Mouse (Mus musculus): ENCODE results near the gene Fbxl18.

Fbxl18 gene

DNA sequence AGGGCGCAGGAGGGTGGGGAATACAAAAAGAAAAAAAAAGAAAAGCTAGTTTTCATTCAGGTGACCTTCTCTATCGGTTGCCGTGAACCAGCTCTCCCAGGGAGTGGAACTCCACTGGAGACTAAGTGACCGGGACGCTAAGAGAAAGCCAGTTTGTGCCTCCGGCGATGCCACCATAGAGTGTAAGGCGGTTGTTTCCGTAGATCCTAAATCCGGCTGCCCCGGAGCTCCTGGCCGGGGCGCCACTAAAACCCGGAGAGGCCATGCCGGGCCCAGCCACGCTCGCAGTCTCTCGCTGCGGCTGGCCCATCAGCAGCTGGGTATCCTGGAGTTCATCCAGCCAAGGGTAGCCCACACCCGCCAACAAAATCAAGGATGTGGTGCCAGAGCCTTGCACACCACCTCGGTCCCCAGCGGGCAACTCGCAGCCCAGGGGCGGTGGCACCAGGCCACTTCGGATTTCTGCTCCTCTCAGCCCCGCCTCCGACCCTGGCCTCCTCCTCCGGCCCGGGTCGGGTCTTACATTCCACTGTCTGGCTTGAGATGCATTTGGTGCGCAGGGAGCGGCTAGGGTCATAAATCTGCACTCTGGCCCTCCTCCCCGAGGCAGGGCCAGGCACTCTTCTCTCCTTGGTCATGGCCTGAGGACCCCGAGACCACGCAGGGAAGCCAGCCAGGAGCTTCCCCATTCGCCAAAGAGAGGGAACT is 73.8 kb downstream of the Fbxl18 start:
- peak; percentile 95 to 98 for DNase-seq

GRCm38 (mm10) chr5:142820276-142821265 is 74.7 kb downstream of the Fbxl18 start:
- DNase-seq: peak; percentile 87 to 88

GRCm38 (mm10) chr5:142819385-142820275 is 75.6 kb downstream of the Fbxl18 start:
- DNase-seq: peak; percentile 65 to 85

DNA sequence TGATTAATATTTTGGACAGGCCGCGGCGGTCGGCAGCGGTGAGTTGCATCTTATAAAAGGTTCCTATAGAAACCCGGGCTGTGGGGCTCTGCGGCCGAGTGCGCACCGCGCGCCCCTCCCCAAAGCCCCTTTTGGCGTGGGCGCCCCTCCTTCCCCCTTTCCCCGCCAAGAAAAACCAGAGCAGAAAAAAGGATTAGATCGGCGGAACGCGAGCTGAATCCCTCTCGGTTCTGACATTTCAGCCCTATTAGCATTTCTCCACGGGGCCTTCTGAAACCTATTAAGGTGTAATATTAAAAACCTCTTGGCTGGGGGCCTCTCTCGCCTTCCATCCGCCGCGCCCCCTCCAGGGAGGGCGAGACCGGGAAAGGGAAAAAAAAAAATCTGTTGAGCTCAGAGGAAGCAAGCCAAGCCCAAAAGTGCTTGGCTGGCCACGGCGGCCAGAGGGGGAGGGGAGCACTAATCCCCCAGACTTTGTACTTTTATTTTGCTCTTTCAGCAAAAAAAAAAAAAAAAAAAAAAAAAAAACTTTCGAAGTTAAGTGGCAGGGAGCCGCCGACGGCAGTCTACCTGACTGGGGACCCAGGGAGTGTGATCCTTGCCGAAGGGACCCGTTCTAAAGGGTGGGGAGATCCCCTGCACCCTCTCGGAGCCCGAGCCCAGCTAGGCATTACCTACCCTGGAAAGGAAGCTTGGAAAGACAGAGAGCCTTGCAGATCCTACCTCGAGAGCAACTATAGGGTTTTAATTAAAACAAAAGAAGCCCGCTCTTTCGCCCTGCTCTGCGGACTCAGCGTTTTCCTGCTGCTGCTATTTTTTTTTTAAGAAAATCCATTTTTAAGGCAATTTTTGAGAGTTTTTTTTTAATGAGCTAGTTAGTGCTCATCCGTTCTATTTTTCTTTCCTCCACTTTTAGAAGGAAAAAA is 76.5 kb downstream of the Fbxl18 start:
- DNase-seq: peak; percentile 89 to 95

DNA sequence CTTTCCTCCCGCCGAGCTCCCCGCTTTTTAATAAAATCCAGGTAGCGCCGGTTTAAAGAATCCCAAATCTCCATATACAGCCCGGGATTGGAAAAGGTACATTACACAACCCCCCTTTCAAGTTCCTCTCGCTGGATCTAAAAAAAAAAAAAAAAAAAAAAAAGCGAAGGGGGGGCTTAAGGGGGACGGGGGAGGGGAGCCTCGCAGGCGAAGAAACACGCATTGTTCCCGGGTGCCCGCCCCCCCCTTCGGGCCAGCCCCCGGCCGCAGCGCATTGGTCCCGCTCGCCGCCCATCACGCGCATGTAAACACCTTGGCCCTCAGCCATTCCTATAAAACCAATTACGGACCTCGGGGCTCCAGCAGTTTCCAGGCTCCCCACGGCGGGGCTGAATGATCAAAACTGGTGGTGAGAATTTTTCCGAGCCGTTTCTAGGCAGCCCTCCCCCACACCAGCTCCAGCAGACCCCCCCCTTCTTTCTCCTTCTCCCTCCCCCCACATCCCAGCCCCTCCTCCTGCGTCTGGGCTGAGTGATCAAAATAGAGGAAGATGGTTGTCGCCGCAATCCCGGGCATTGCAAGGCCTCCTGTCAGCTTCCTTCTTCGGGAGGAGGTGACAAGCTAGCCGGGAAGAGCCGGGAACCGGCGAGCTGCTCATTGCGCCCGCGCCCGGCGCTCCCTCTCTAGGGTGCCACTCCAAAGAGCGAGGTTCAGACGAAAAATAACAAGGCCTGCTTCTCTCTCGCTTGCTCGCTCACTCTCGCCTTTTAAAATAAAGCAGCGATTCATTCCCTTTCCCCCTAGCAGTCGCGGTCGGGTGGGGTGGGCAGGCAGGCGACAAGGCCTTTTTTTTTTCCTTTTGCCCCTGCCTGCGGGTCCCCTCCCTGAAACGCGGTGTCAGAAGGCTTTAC is 77.4 kb downstream of the Fbxl18 start, which contains the start of gene Tnrc18:
Gene Tnrc18, minus strand, starts transcription at position 139 of the 911 bp plus-strand sequence.
- peak; percentile 99 to 100 for DNase-seq
